Mouse (Mus musculus) CH12.LX (cell line): ENCODE data around the gene Ttyh3. TPM values are rescaled to one million over a fixed set of nuclear protein-coding genes. Genes with fewer than 3 reads are reported as not detected.

ENCODE experiments used
- DNase-seq: peaks from one replicate; pipeline ENCODE4 v3.0.0-alpha.2; 2013; ENCODE audit errors: extremely low read depth
- H3K27ac ChIP-seq: 2 replicates; pipeline ENCODE4 v1.5.1; 2012; ENCODE audit warnings: low read depth, mild to moderate bottlenecking, control low read depth, moderate library complexity; ENCODE audit not compliant: insufficient read depth
- H3K27me3 ChIP-seq: replicated peaks from 2 replicates; pipeline ENCODE3; 2012; ENCODE audit warnings: inconsistent platforms
- H3K36me3 ChIP-seq, 2 experiments: replicated peaks in 1 of 2; 2 replicates each; pipeline versions ENCODE3 to v1.6.1; 2012; ENCODE audit warnings: inconsistent platforms in 1 of 2, low read length in 1 of 2, mild to moderate bottlenecking in 1 of 2, mixed read lengths in 1 of 2, moderate library complexity in 1 of 2; ENCODE audit not compliant: control insufficient read depth in 1 of 2, insufficient read depth in 1 of 2
- H3K4me1 ChIP-seq, 2 experiments: 2 replicates each; pipeline ENCODE4 v1.6.1; 2012; ENCODE audit warnings: inconsistent platforms in 1 of 2, moderate library complexity in 1 of 2; ENCODE audit not compliant: insufficient read depth in 2 of 2, control insufficient read depth in 1 of 2
- H3K4me2 ChIP-seq: 2 replicates; pipeline ENCODE4 v1.6.1; 2012; ENCODE audit warnings: low read depth, mild to moderate bottlenecking, control low read depth; ENCODE audit not compliant: poor library complexity, insufficient read depth, severe bottlenecking
- H3K4me3 ChIP-seq, 3 experiments: fragments of 150-350 bp in 1 of 3; sonication (generic) in 1 of 3; replicated peaks in 1 of 3; 2 replicates each; pipeline versions ENCODE3 to v1.5.1; 2011 to 2012; ENCODE audit warnings: low read depth in 2 of 3, low read length in 2 of 3, mild to moderate bottlenecking in 2 of 3, moderate library complexity in 2 of 3, control low read depth in 1 of 3, improper control_type of control experiment in 1 of 3, inconsistent platforms in 1 of 3, mixed read lengths in 1 of 3; ENCODE audit not compliant: poor library complexity in 1 of 3
- H3K79me2 ChIP-seq: replicated peaks from 2 replicates; pipeline ENCODE4 v1.6.1; 2012; ENCODE audit warnings: mild to moderate bottlenecking, moderate library complexity; ENCODE audit not compliant: control insufficient read depth, poor library complexity, insufficient read depth, severe bottlenecking; ENCODE audit errors: extremely low read depth
- H3K9ac ChIP-seq: 2 replicates; pipeline ENCODE4 v1.6.1; 2012; ENCODE audit warnings: low read depth, mild to moderate bottlenecking, control low read depth, moderate library complexity; ENCODE audit not compliant: insufficient read depth
- H3K9me3 ChIP-seq: replicated peaks from 2 replicates; pipeline ENCODE3; 2012; ENCODE audit warnings: low read length, inconsistent platforms, mixed read lengths
- CTCF ChIP-seq, 2 experiments: IDR thresholded peaks in 1 of 2; conservative IDR thresholded peaks in 1 of 2; 2 replicates each; pipeline ENCODE4 v1.5.1; 2011 to 2012; ENCODE audit warnings: low read depth in 2 of 2, low read length in 2 of 2, improper control_type of control experiment in 1 of 2, inconsistent platforms in 1 of 2, mild to moderate bottlenecking in 1 of 2, moderate library complexity in 1 of 2
- ELF1 ChIP-seq: IDR thresholded peaks from 2 replicates; pipeline ENCODE4 v1.6.1; 2014; ENCODE audit warnings: low read depth, mild to moderate bottlenecking, inconsistent platforms, low read length, improper control_type of control experiment
- ETS1 ChIP-seq: conservative IDR thresholded peaks from 2 replicates; pipeline ENCODE4 v1.6.1; 2012; ENCODE audit warnings: low read depth, mild to moderate bottlenecking, inconsistent platforms, low read length, improper control_type of control experiment, moderate library complexity
- GABPA ChIP-seq: IDR thresholded peaks from 2 replicates; pipeline ENCODE4 v1.6.1; 2012; ENCODE audit warnings: low read depth, low read length, improper control_type of control experiment, inconsistent platforms; ENCODE audit not compliant: insufficient replicate concordance
- HCFC1 ChIP-seq: IDR thresholded peaks from 2 replicates; pipeline ENCODE4 v1.6.1; 2012; ENCODE audit warnings: low read depth, mild to moderate bottlenecking, inconsistent platforms, low read length, improper control_type of control experiment
- IRF4 ChIP-seq: IDR thresholded peaks from 2 replicates; pipeline ENCODE4 v1.6.1; 2014; ENCODE audit warnings: low read depth, mild to moderate bottlenecking, inconsistent platforms, low read length, improper control_type of control experiment
- JUND ChIP-seq: conservative IDR thresholded peaks from 2 replicates; pipeline ENCODE4 v1.6.1; 2011; ENCODE audit warnings: low read depth, low read length, improper control_type of control experiment
- KAT2A ChIP-seq: IDR thresholded peaks from 2 replicates; pipeline ENCODE4 v1.6.1; 2012; ENCODE audit warnings: low read length, improper control_type of control experiment, inconsistent platforms; ENCODE audit not compliant: insufficient replicate concordance
- MAZ ChIP-seq: IDR thresholded peaks from 2 replicates; pipeline ENCODE4 v1.6.1; 2012; ENCODE audit warnings: low read depth, mild to moderate bottlenecking, inconsistent platforms, low read length, improper control_type of control experiment, moderate library complexity
- MEF2A ChIP-seq: IDR thresholded peaks from 2 replicates; pipeline ENCODE4 v1.6.1; 2014; ENCODE audit warnings: low read depth, mild to moderate bottlenecking, inconsistent platforms, low read length, improper control_type of control experiment, borderline replicate concordance
- MYC ChIP-seq: IDR thresholded peaks from 2 replicates; pipeline ENCODE4 v1.6.1; 2011; ENCODE audit warnings: low read depth, mild to moderate bottlenecking, improper control_type of control experiment, low read length
- PAX5 ChIP-seq: IDR thresholded peaks from 2 replicates; pipeline ENCODE4 v1.6.1; 2012; ENCODE audit warnings: low read length, inconsistent platforms, mixed read lengths
- POLR2A ChIP-seq: IDR thresholded peaks from 2 replicates; pipeline ENCODE4 v1.6.1; 2011; ENCODE audit warnings: low read depth, mild to moderate bottlenecking, improper control_type of control experiment, low read length
- SIN3A ChIP-seq: IDR thresholded peaks from 2 replicates; pipeline ENCODE4 v1.6.1; 2012; ENCODE audit warnings: low read length, improper control_type of control experiment, inconsistent platforms
- TCF12 ChIP-seq: IDR thresholded peaks from 2 replicates; pipeline ENCODE4 v1.6.1; 2014; ENCODE audit warnings: low read depth, mild to moderate bottlenecking, inconsistent platforms, low read length, improper control_type of control experiment
- USF1 ChIP-seq: IDR thresholded peaks from 2 replicates; pipeline ENCODE4 v1.6.1; 2014; ENCODE audit warnings: low read depth, mild to moderate bottlenecking, inconsistent platforms, low read length, improper control_type of control experiment
- ZC3H11A ChIP-seq: IDR thresholded peaks from 2 replicates; pipeline ENCODE4 v1.6.1; 2012; ENCODE audit warnings: low read depth, mild to moderate bottlenecking, inconsistent platforms, low read length, improper control_type of control experiment
- ZKSCAN1 ChIP-seq: IDR thresholded peaks from 2 replicates; pipeline ENCODE4 v1.6.1; 2012; ENCODE audit warnings: low read depth, inconsistent platforms, low read length, improper control_type of control experiment, borderline replicate concordance
- dilution Hi-C: fragments of 300-500 bp; cut with MboI; formaldehyde crosslinking; loops from 2 replicates; pipeline ENCODE4 v1.14.3; 2020; ENCODE audit warnings: low sequenced_read_pairs; ENCODE audit not compliant: extremely low pct_unique_long_range_greater_than_20kb, extremely low pct_ligation_motif_present
- in situ Hi-C: fragments of 300-500 bp; cut with MboI; formaldehyde crosslinking; loops from 3 replicates; pipeline ENCODE4 v1.14.3; 2019; ENCODE audit warnings: low sequenced_read_pairs, low pct_ligation_motif_present, low pct_unique_long_range_greater_than_20kb, mixed read lengths
- polyA plus RNA-seq: library from polyadenylated mRNA; unstranded; fragments of >175 nt; gene quantifications from 2 replicates; pipeline ENCODE4 v1.2.1, GENCODE M21; 2012; ENCODE audit warnings: low read depth; ENCODE audit not compliant: insufficient read length
- total RNA-seq, 2 experiments: library from RNA; depleted of rRNA; stranded (reverse); fragments of 300-350 nt in 1 of 2; fragments of >200 nt in 1 of 2; gene quantifications; 2 replicates each; pipeline ENCODE4 v1.2.3; 2012 to 2014

Ttyh3 gene
- total and polyA plus RNA-seq, 3 experiments = 0.31 to 6.3 (median 1.4) TPM

- dilution Hi-C loops (no loop called here), in situ Hi-C loops (no loop called here)
- TF ChIP-seq ZKSCAN1 = no peak
- TF ChIP-seq CTCF (conservative IDR thresholded peaks at IDR 0.05 in 1 of 2, IDR thresholded peaks at IDR 0.05 in 1 of 2; ENCODE audit: low read depth in 2 of 2, low read length in 2 of 2) = no peak
- no peak overlapping the region for H3K4me2 ChIP-seq
- peaks cover 4% of the 10 kb centered on the region for H3K9me3 ChIP-seq
- H3K79me2 ChIP-seq = no peaks in the 10 kb centered on the region
- peaks cover 2 to 18% of the 10 kb centered on the region in 2 experiments; a peak in 3 of 4 replicates for H3K4me1 ChIP-seq
- H3K27ac ChIP-seq = no peak overlapping the region
- H3K4me3 ChIP-seq = no peak overlapping the region
- no peaks in the 10 kb centered on the region for H3K36me3 ChIP-seq
- peaks cover 65% of the 10 kb centered on the region for H3K27me3 ChIP-seq
- no peak for DNase-seq
- H3K9ac ChIP-seq = no peak overlapping the region
Observed at GRCm38 (mm10) chr5:140599939-140600338, 48.9 kb downstream of the Ttyh3 start.

DNA sequence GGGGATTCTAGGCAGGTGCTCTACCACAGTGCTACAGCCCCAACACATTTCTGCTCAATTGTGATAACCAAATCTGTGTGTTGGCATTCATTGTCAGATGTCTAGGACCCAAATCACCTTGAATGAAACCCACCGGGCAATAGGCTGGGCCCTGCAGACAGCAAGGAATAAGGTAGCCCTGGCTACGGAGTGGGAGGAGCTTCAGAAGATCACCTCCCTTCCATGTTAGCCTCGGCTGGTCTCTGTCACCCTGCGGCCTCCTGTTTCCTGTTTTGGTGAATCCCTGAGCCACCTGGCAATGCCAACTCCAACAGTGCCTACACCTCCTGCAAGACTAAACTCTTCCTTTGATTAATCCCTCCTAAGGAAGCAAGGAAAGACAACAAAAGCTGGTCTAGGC is 51.0 kb downstream of the Ttyh3 start:
- DNase-seq = no peak
- dilution Hi-C loops = no loop called here
- Histone ChIP-seq H3K4me2 (no peak overlapping the region), H3K9me3 (no peaks in the 10 kb centered on the region), H3K27me3 (peaks cover 52% of the 10 kb centered on the region), H3K4me1 (peaks cover 2 to 18% of the 10 kb centered on the region in 2 experiments; a peak in 3 of 4 replicates), H3K79me2 (no peaks in the 10 kb centered on the region), H3K9ac (no peak overlapping the region), H3K27ac (no peak overlapping the region), H3K4me3 (no peak overlapping the region), H3K36me3 (no peaks in the 10 kb centered on the region)
- in situ Hi-C loops = no loop called here
- no peak for TF ChIP-seq ELF1
- TF ChIP-seq GABPA = no peak
- TF ChIP-seq MEF2A = no peak
- TF ChIP-seq POLR2A = no peak
- TF ChIP-seq MAZ = no peak
- no peak for TF ChIP-seq ETS1
- TF ChIP-seq TCF12 = no peak
- TF ChIP-seq SIN3A = no peak
- no peak for TF ChIP-seq IRF4
- TF ChIP-seq KAT2A = no peak
- no peak for TF ChIP-seq PAX5
- TF ChIP-seq JUND = no peak
- TF ChIP-seq USF1 = no peak
- no peak for TF ChIP-seq MYC
- TF ChIP-seq ZC3H11A = no peak
- no peak for TF ChIP-seq HCFC1
